Mouse (Mus musculus) embryonic facial prominence, embryonic 15.5 days (tissue): Measurements from ENCODE around the gene 1110051M20Rik. TPM values are rescaled to one million over a fixed set of nuclear protein-coding genes. Genes with fewer than 3 reads are reported as not detected.
A peak's percentile ranks its signal among the peaks of the same experiment; 100 is the strongest.

ENCODE experiments used
- ATAC-seq: fragments of 200-750 bp; cut with Nextera tagmentation; 2 replicates; pipeline ENCODE4 v1.8.0; 2017; ENCODE audit warnings: low read depth, moderate TSS enrichment; ENCODE audit not compliant: insufficient number of reproducible peaks, low FRiP score, low TSS enrichment
- H3K27ac ChIP-seq: fragments of 300-500 bp; sonication (generic); replicated peaks from 2 replicates; pipeline ENCODE4 v1.5.1; 2015; ENCODE audit warnings: mild to moderate bottlenecking, inconsistent platforms
- H3K27me3 ChIP-seq: fragments of 300-500 bp; sonication (generic); 2 replicates; pipeline ENCODE4 v1.6.1; 2015; ENCODE audit warnings: inconsistent platforms
- H3K36me3 ChIP-seq: fragments of 300-500 bp; sonication (generic); 2 replicates; pipeline ENCODE4 v1.6.1; 2015; ENCODE audit warnings: mild to moderate bottlenecking, inconsistent platforms
- H3K4me1 ChIP-seq: fragments of 300-500 bp; sonication (generic); 2 replicates; pipeline ENCODE4 v1.6.1; 2015; ENCODE audit warnings: inconsistent platforms
- H3K4me2 ChIP-seq: fragments of 300-500 bp; sonication (generic); replicated peaks from 2 replicates; pipeline ENCODE4 v1.6.1; 2015; ENCODE audit warnings: mild to moderate bottlenecking, inconsistent platforms
- H3K4me3 ChIP-seq: fragments of 300-500 bp; sonication (generic); replicated peaks from 2 replicates; pipeline ENCODE4 v1.5.1; 2015; ENCODE audit warnings: mild to moderate bottlenecking, inconsistent platforms
- H3K9ac ChIP-seq: fragments of 300-500 bp; sonication (generic); 2 replicates; pipeline ENCODE4 v1.6.1; 2015; ENCODE audit warnings: inconsistent platforms
- H3K9me3 ChIP-seq: fragments of 300-500 bp; sonication (generic); replicated peaks from 2 replicates; pipeline ENCODE4 v1.6.1; 2016; ENCODE audit warnings: inconsistent platforms
- WGBS: fragments of 180-500 bp; shearing (Covaris S2); methylation state at CpG from one replicate; pipeline ENCODE4 v1.1.7; 2015; 5-methylcytosine and 5-hydroxymethylcytosine counted together
- polyA plus RNA-seq: library from polyadenylated mRNA; unstranded; fragments of >200 nt; fragmentation: Nextera tagmentation; extraction: Ambion mirVana; gene quantifications from 2 replicates; pipeline ENCODE4 v1.2.1, GENCODE M21; 2015

Gene 1110051M20Rik
- polyA plus RNA-seq, 1 experiment from 2014 or later: 68.0 TPM

- Histone ChIP-seq H3K27me3 (0 out of 2 replicates have a peak, but pooled peaks cover 12% of the 10 kb centered on the region), H3K4me1 (peaks cover 33% of the 10 kb centered on the region), H3K9me3 (no peaks in the 10 kb centered on the region), H3K4me2 (peak overlapping the region; percentile 93), H3K27ac (peak overlapping the region; percentile 85), H3K9ac (peak overlapping the region; percentile 33), H3K36me3 (peaks cover 20% of the 10 kb centered on the region), H3K4me3 (peak overlapping the region; percentile 73)
- 34% methylated on average over 5 of the region's 5 CpGs for WGBS
- ATAC-seq: no peak
Measured at GRCm38 (mm10) chr2:91258054-91258453, 186.4 kb downstream of the 1110051M20Rik start.

- peaks cover 33% of the 10 kb centered on the region for H3K4me1 ChIP-seq
- 2% methylated on average over 22 of the region's 22 CpGs for WGBS
- 0 out of 2 replicates have a peak, but pooled peaks cover 12% of the 10 kb centered on the region for H3K27me3 ChIP-seq
- peaks cover 13% of the 10 kb centered on the region for H3K36me3 ChIP-seq
- peak; percentile 79 for ATAC-seq
- H3K4me3 ChIP-seq: peak overlapping the region; percentile 73
- peak overlapping the region; percentile 85 for H3K27ac ChIP-seq
- peak overlapping the region; percentile 33 for H3K9ac ChIP-seq
- H3K9me3 ChIP-seq: no peaks in the 10 kb centered on the region
- H3K4me2 ChIP-seq: peak overlapping the region; percentile 93
Measured at GRCm38 (mm10) chr2:91257126-91257980, 187.2 kb downstream of the 1110051M20Rik start.

GRCm38 (mm10) chr2:91256256-91257125 is 188.0 kb downstream of the 1110051M20Rik start:
- peak; percentile 78 for ATAC-seq
- Histone ChIP-seq H3K4me2 (peak overlapping the region; percentile 93), H3K9me3 (no peaks in the 10 kb centered on the region), H3K4me1 (peaks cover 33% of the 10 kb centered on the region), H3K27ac (peak overlapping the region; percentile 85), H3K36me3 (peaks cover 8% of the 10 kb centered on the region; the same call in 1 of the 2 replicates), H3K9ac (peak overlapping the region; percentile 33), H3K27me3 (0 out of 2 replicates have a peak, but pooled peaks cover 12% of the 10 kb centered on the region), H3K4me3 (peak overlapping the region; percentile 73)
- WGBS: under 1% methylated on average over 52 of the region's 52 CpGs

GRCm38 (mm10) chr2:91255661-91256150 is 188.8 kb downstream of the 1110051M20Rik start, which contains the start of gene Pacsin3:
TSS of gene Pacsin3 (plus strand) at chr2:91255954.
- ATAC-seq: no peak
- Histone ChIP-seq H3K36me3 (0 out of 2 replicates have a peak, but pooled peaks cover 4% of the 10 kb centered on the region), H3K27ac (peak within 1 kb of the TSS; percentile 85), H3K4me1 (peaks cover 33% of the 10 kb centered on the region), H3K9me3 (no peaks in the 10 kb centered on the region), H3K4me3 (peak within 1 kb of the TSS; percentile 73), H3K9ac (peak within 1 kb of the TSS; percentile 33), H3K4me2 (peak within 1 kb of the TSS; percentile 93), H3K27me3 (0 out of 2 replicates have a peak, but pooled peaks cover 12% of the 10 kb centered on the region)
- 2% methylated on average over 27 of the region's 27 CpGs for WGBS

GRCm38 (mm10) chr2:91254725-91255380 is 189.7 kb downstream of the 1110051M20Rik start:
- ATAC-seq: no peak
- H3K36me3 ChIP-seq: no peaks in the 10 kb centered on the region
- H3K27ac ChIP-seq: no peak overlapping the region
- H3K4me1 ChIP-seq: peaks cover 33% of the 10 kb centered on the region
- H3K4me2 ChIP-seq: peak overlapping the region; percentile 93
- H3K4me3 ChIP-seq: peak overlapping the region; percentile 73; the same call in 1 of the 2 replicates
- H3K9ac ChIP-seq: no peak overlapping the region
- no peaks in the 10 kb centered on the region for H3K9me3 ChIP-seq
- 0 out of 2 replicates have a peak, but pooled peaks cover 12% of the 10 kb centered on the region for H3K27me3 ChIP-seq
- WGBS: 19% methylated on average over 8 of the region's 8 CpGs

- Histone ChIP-seq H3K27me3 (0 out of 2 replicates have a peak, but pooled peaks cover 12% of the 10 kb centered on the region), H3K4me3 (no peak overlapping the region), H3K4me1 (peaks cover 22% of the 10 kb centered on the region), H3K36me3 (no peaks in the 10 kb centered on the region), H3K9me3 (no peaks in the 10 kb centered on the region), H3K27ac (no peak overlapping the region), H3K4me2 (no peak overlapping the region), H3K9ac (no peak overlapping the region)
- ATAC-seq: no peak
- 34% methylated on average over 4 of the region's 4 CpGs for WGBS
Measured at GRCm38 (mm10) chr2:91252512-91252911, 192.0 kb downstream of the 1110051M20Rik start.

- 0 out of 2 replicates have a peak, but pooled peaks cover 12% of the 10 kb centered on the region for H3K27me3 ChIP-seq
- no peaks in the 10 kb centered on the region for H3K9me3 ChIP-seq
- no peak overlapping the region for H3K4me2 ChIP-seq
- H3K4me1 ChIP-seq: peaks cover 18% of the 10 kb centered on the region
- H3K4me3 ChIP-seq: no peak overlapping the region
- 67% methylated on average over 4 of the region's 4 CpGs for WGBS
- no peak for ATAC-seq
- H3K9ac ChIP-seq: no peak overlapping the region
- no peak overlapping the region for H3K27ac ChIP-seq
- H3K36me3 ChIP-seq: no peaks in the 10 kb centered on the region
Measured at GRCm38 (mm10) chr2:91252001-91252400, 192.5 kb downstream of the 1110051M20Rik start.

GRCm38 (mm10) chr2:91248366-91248765 is 196.1 kb downstream of the 1110051M20Rik start:
- ATAC-seq: no peak
- Histone ChIP-seq H3K4me1 (no peaks in the 10 kb centered on the region), H3K4me3 (no peak overlapping the region), H3K9me3 (no peaks in the 10 kb centered on the region), H3K27ac (no peak overlapping the region), H3K9ac (no peak overlapping the region), H3K4me2 (no peak overlapping the region), H3K27me3 (no peaks in the 10 kb centered on the region), H3K36me3 (no peaks in the 10 kb centered on the region)
- 83% methylated on average over 4 of the region's 4 CpGs for WGBS

GRCm38 (mm10) chr2:91244557-91245228 is 199.8 kb downstream of the 1110051M20Rik start:
- WGBS: 78% methylated on average over 5 of the region's 5 CpGs
- H3K36me3 ChIP-seq: no peaks in the 10 kb centered on the region
- no peaks in the 10 kb centered on the region for H3K4me1 ChIP-seq
- H3K27me3 ChIP-seq: no peaks in the 10 kb centered on the region
- no peak overlapping the region for H3K27ac ChIP-seq
- no peak overlapping the region for H3K9ac ChIP-seq
- no peak overlapping the region for H3K4me2 ChIP-seq
- no peaks in the 10 kb centered on the region for H3K9me3 ChIP-seq
- ATAC-seq: no peak
- no peak overlapping the region for H3K4me3 ChIP-seq

GRCm38 (mm10) chr2:91243416-91243815 is 201.1 kb downstream of the 1110051M20Rik start:
- peak overlapping the region; percentile 60; the same call in 1 of the 2 replicates for H3K27ac ChIP-seq
- no peaks in the 10 kb centered on the region for H3K4me1 ChIP-seq
- no peak overlapping the region for H3K4me3 ChIP-seq
- 40% methylated on average over 3 of the region's 3 CpGs for WGBS
- no peaks in the 10 kb centered on the region for H3K27me3 ChIP-seq
- no peaks in the 10 kb centered on the region for H3K9me3 ChIP-seq
- no peak overlapping the region for H3K4me2 ChIP-seq
- H3K36me3 ChIP-seq: no peaks in the 10 kb centered on the region
- peak; percentile 77 for ATAC-seq
- no peak overlapping the region for H3K9ac ChIP-seq
